Mouse (Mus musculus) thymus, adult 2 months (tissue): ENCODE measurements around the gene Gm49380. TPM values are rescaled to one million over a fixed set of nuclear protein-coding genes. Genes with fewer than 3 reads are reported as not detected.
A peak's percentile ranks its signal among the peaks of the same experiment; 100 is the strongest.

Experiments
- DNase-seq: peaks from one replicate; pipeline ENCODE4 v3.0.0; 2021
- H3K27ac ChIP-seq: fragments of 200-500 bp; 2 replicates; pipeline ENCODE4 v1.5.1; 2012; ENCODE audit warnings: low read length, control low read depth; ENCODE audit not compliant: control insufficient read depth, insufficient read depth
- H3K27me3 ChIP-seq: fragments of 200-500 bp; 2 replicates; pipeline ENCODE4 v1.6.1; 2012; ENCODE audit warnings: mild to moderate bottlenecking, low read length, moderate library complexity, mixed read lengths; ENCODE audit not compliant: control insufficient read depth, insufficient read depth
- H3K36me3 ChIP-seq: fragments of 200-500 bp; 2 replicates; pipeline ENCODE4 v1.6.1; 2012; ENCODE audit warnings: mild to moderate bottlenecking, low read length, moderate library complexity; ENCODE audit not compliant: control insufficient read depth, insufficient read depth
- H3K4me1 ChIP-seq: fragments of 200-500 bp; replicated peaks from 2 replicates; pipeline ENCODE4 v1.6.1; 2012; ENCODE audit warnings: low read length; ENCODE audit not compliant: control insufficient read depth, insufficient read depth
- H3K4me3 ChIP-seq: fragments of 200-500 bp; 2 replicates; pipeline ENCODE4 v1.5.1; 2012; ENCODE audit warnings: mild to moderate bottlenecking, low read length, control low read depth, moderate library complexity; ENCODE audit not compliant: control insufficient read depth, insufficient read depth
- CTCF ChIP-seq: fragments of 200-500 bp; IDR thresholded peaks from 2 replicates; pipeline ENCODE4 v1.5.1; 2012; ENCODE audit warnings: mild to moderate bottlenecking, control low read depth, low read length, moderate library complexity, borderline replicate concordance; ENCODE audit not compliant: control insufficient read depth, poor library complexity, insufficient read depth; ENCODE audit errors: extremely low read depth
- POLR2A ChIP-seq: fragments of 200-500 bp; IDR thresholded peaks from 2 replicates; pipeline ENCODE4 v1.6.1; 2012; ENCODE audit warnings: mild to moderate bottlenecking, low read length, control low read depth, moderate library complexity; ENCODE audit not compliant: control insufficient read depth, poor library complexity, insufficient read depth; ENCODE audit errors: extremely low read depth
- WGBS: fragments of 180-500 bp; shearing (Covaris S2); methylation state at CpG from one replicate; pipeline ENCODE4 v1.1.7; 2018; 5-methylcytosine and 5-hydroxymethylcytosine counted together
- polyA plus RNA-seq: library from polyadenylated mRNA; depleted of rRNA; stranded (reverse); fragments of >200 nt; gene quantifications from 2 replicates; pipeline ENCODE4 v1.2.3, GENCODE M21; 2012; rRNA removed

Gene Gm49380
- not detected in 2 replicates for polyA plus RNA-seq

- Histone ChIP-seq H3K4me1 (peaks cover 40% of the 10 kb centered on the region), H3K27ac (no peak within 1 kb of the TSS)
- WGBS = under 1% methylated on average over 51 of the region's 51 CpGs
Measured at GRCm38 (mm10) chr9:44113105-44113789, at the start of gene Gm49380, which contains the start of gene Rnf26. Gm49380 (minus strand) TSS chr9:44113500. Rnf26 (minus strand) TSS chr9:44113517.

GRCm38 (mm10) chr9:44159886-44160285 lies 46.6 kb upstream of the Gm49380 start:
- H3K36me3 ChIP-seq = peaks cover 100% of the 10 kb centered on the region
- TF ChIP-seq CTCF = no peak
- TF ChIP-seq POLR2A = no peak
- 92% methylated on average over 3 of the region's 3 CpGs for WGBS
- DNase-seq = no peak
- H3K4me1 ChIP-seq = no peaks in the 10 kb centered on the region
- H3K27ac ChIP-seq = no peak overlapping the region
- no peak overlapping the region for H3K4me3 ChIP-seq
- no peaks in the 10 kb centered on the region for H3K27me3 ChIP-seq

More at GRCm38 (mm10) chr9:44113105-44113789, at the start of gene Gm49380, which contains the start of gene Rnf26:
- Histone ChIP-seq H3K27me3 (no peaks in the 10 kb centered on the region), H3K4me3 (peak within 1 kb of the TSS; percentile 67), H3K36me3 (no peaks in the 10 kb centered on the region)
- TF ChIP-seq POLR2A (peak; percentile 72; the same call in 1 of the 2 replicates), CTCF (0 out of 2 replicates have a peak, but pooled peaks have one; percentile 12)
- DNase-seq = peak; percentile 97

- DNase-seq = no peak
- no peak overlapping the region for H3K27ac ChIP-seq
- H3K36me3 ChIP-seq = peaks cover 96% of the 10 kb centered on the region
- WGBS = 83% methylated on average over 3 of the region's 3 CpGs
- no peaks in the 10 kb centered on the region for H3K4me1 ChIP-seq
- H3K4me3 ChIP-seq = no peak overlapping the region
- TF ChIP-seq CTCF (no peak), POLR2A (no peak)
- no peaks in the 10 kb centered on the region for H3K27me3 ChIP-seq
Measured at GRCm38 (mm10) chr9:44147290-44147689, 34.0 kb upstream of the Gm49380 start.

- TF ChIP-seq CTCF = no peak
- TF ChIP-seq POLR2A = no peak
- Histone ChIP-seq H3K27ac (no peak overlapping the region), H3K4me3 (no peak overlapping the region), H3K36me3 (peaks cover 81% of the 10 kb centered on the region), H3K4me1 (no peaks in the 10 kb centered on the region), H3K27me3 (no peaks in the 10 kb centered on the region)
- DNase-seq = no peak
Measured at GRCm38 (mm10) chr9:44144718-44145060, 31.4 kb upstream of the Gm49380 start.

- no peak for DNase-seq
- no peak overlapping the region for H3K27ac ChIP-seq
- no peaks in the 10 kb centered on the region for H3K27me3 ChIP-seq
- TF ChIP-seq POLR2A (no peak), CTCF (no peak)
- peaks cover 75% of the 10 kb centered on the region for H3K36me3 ChIP-seq
- no peak overlapping the region for H3K4me3 ChIP-seq
- WGBS = 75% methylated on average over 7 of the region's 8 CpGs
- no peaks in the 10 kb centered on the region for H3K4me1 ChIP-seq
Measured at GRCm38 (mm10) chr9:44144023-44144717, 30.9 kb upstream of the Gm49380 start.

- no peak overlapping the region for H3K4me3 ChIP-seq
- peaks cover 68% of the 10 kb centered on the region for H3K36me3 ChIP-seq
- H3K4me1 ChIP-seq = no peaks in the 10 kb centered on the region
- 90% methylated on average over 5 of the region's 5 CpGs for WGBS
- TF ChIP-seq CTCF (no peak), POLR2A (no peak)
- no peak for DNase-seq
- no peak overlapping the region for H3K27ac ChIP-seq
- H3K27me3 ChIP-seq = no peaks in the 10 kb centered on the region
Measured at GRCm38 (mm10) chr9:44143421-44143820, 30.1 kb upstream of the Gm49380 start.
